Comparison of ENCODE assay signal across 8 mouse cellular contexts in the genomic region with DNA sequence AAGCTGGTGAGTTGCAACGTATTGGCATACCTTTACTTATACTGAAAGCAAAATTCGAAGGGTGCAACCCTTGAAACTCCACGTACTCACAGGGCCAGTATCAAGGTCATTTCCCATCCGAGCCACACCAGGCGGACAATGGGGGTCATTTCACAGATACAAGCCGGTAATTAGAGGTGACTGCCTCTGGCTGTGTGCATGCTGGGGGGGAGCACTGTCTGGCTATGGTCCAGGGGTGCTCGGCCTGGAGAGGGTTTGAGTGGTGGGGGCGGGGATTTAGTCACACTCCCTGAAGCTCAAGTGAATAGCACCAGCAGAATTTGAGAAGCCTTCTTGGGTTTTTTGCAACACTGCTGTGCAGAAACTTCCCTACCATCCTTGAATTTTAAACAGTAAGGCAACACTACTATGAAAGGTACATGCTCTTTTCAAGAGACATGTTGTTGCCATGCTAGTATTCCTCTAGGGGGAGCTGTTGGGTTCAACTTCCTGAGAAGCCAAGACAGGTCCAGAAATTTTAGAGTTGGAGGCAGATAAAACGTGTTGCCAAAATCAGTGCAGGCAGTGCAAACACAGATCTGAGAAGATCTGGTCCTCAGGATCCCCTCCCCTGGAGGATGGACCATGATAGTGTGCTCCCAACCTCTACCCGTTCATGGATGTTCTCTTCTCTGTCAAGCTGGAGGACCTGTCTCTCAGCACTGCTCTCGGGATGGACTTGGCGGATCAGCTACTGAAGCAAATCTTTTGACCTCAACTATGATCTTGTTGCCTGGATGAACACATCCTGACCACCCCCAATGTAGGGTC.
DNase-seq lines count a peak whose midpoint lies in the region; ATAC-seq and TF ChIP-seq lines count a peak whose summit lies in the region.

No protein-coding gene starts in this region.

- H3K4me2 ChIP-seq in heart, embryonic 15.5 days: peak overlapping the region; percentile 28; the same call in 1 of the 2 replicates
- no peak overlapping the region for H3K4me2 ChIP-seq in heart, embryonic 11.5 days
- H3K4me2 ChIP-seq in stomach, embryonic 16.5 days (ENCODE audit: low read depth, low read length): peak overlapping the region; percentile 35; the same call in 1 of the 2 replicates

- H3K79me2 ChIP-seq in MEL (ENCODE audit: control insufficient read depth, insufficient read depth, low read length, poor library complexity): no peaks in the 10 kb centered on the region

- DNase-seq in MEL (ENCODE audit: low read depth, low spot score) (peak; percentile 6), adipocyte (ENCODE audit: low spot score) (no peak)
- peak; percentile 11 for DNase-seq in embryo, embryonic 11.5 days (ENCODE audit: low read depth, low spot score)
- DNase-seq in kidney, postnatal 10 days: peak; percentile 48
- DNase-seq in natural killer cell, adult 2 months (ENCODE audit: low spot score in 2 of 2): no peak

- no peak for ATAC-seq in heart, embryonic 15.5 days (replicated peaks; ENCODE audit: insufficient number of reproducible peaks, insufficient read depth, low FRiP score, low read depth)
- no peak for ATAC-seq in heart, embryonic 11.5 days (replicated peaks; ENCODE audit: insufficient number of reproducible peaks, low FRiP score, low TSS enrichment)
- no peak; the same call in 1 of the 2 replicates for ATAC-seq in stomach, embryonic 16.5 days (ENCODE audit: insufficient read depth, low FRiP score)

- H3K4me3 ChIP-seq in heart, embryonic 15.5 days: no peak overlapping the region
- no peak overlapping the region for H3K4me3 ChIP-seq in heart, embryonic 11.5 days (ENCODE audit: low read depth, low read length)
- H3K4me3 ChIP-seq in MEL (ENCODE audit: control insufficient read depth in 1 of 2, insufficient read depth in 1 of 2, low read depth in 2 of 2, low read length in 2 of 2): no peak overlapping the region
- H3K4me3 ChIP-seq in stomach, embryonic 16.5 days (replicated peaks; ENCODE audit: low read length): no peak overlapping the region

- 0 out of 2 replicates have a peak, but pooled peaks cover 3% of the 10 kb centered on the region for H3K4me1 ChIP-seq in heart, embryonic 15.5 days (replicated peaks)
- no peaks in the 10 kb centered on the region for H3K4me1 ChIP-seq in heart, embryonic 11.5 days (ENCODE audit: control insufficient read depth, insufficient read depth, low read length)
- H3K4me1 ChIP-seq in MEL (ENCODE audit: control insufficient read depth in 1 of 2, insufficient read depth in 2 of 2, low read length in 2 of 2): no peaks in the 10 kb centered on the region
- no peaks in the 10 kb centered on the region; the same call in 1 of the 2 replicates for H3K4me1 ChIP-seq in stomach, embryonic 16.5 days (ENCODE audit: control insufficient read depth, insufficient read depth, low read length)

- H3K9ac ChIP-seq in heart, embryonic 15.5 days: no peak overlapping the region
- no peak overlapping the region for H3K9ac ChIP-seq in heart, embryonic 11.5 days (ENCODE audit: low read depth, low read length)
- no peak overlapping the region for H3K9ac ChIP-seq in MEL (ENCODE audit: control insufficient read depth, low read depth, low read length, poor library complexity, severe bottlenecking)
- H3K9ac ChIP-seq in stomach, embryonic 16.5 days (ENCODE audit: low read length): 0 out of 2 replicates have a peak overlapping the region, but pooled peaks have one; percentile 16

- no peak for TF ChIP-seq EP300 in MEL (IDR thresholded peaks at IDR 0.05; ENCODE audit: low read depth in 1 of 2, low read length in 2 of 2)

- no peak for TF ChIP-seq POLR2A in MEL (IDR thresholded peaks at IDR 0.05; ENCODE audit: control insufficient read depth in 1 of 2, insufficient read depth in 1 of 2, low read depth in 1 of 2, low read length in 2 of 2, poor library complexity in 1 of 2)

- H3K27me3 ChIP-seq in heart, embryonic 15.5 days: no peaks in the 10 kb centered on the region
- no peaks in the 10 kb centered on the region for H3K27me3 ChIP-seq in heart, embryonic 11.5 days (ENCODE audit: control insufficient read depth, insufficient read depth, low read length)
- H3K27me3 ChIP-seq in MEL (ENCODE audit: control insufficient read depth in 1 of 2, insufficient read depth in 2 of 2, low read length in 2 of 2): no peaks in the 10 kb centered on the region
- no peaks in the 10 kb centered on the region for H3K27me3 ChIP-seq in stomach, embryonic 16.5 days (ENCODE audit: control insufficient read depth, insufficient read depth, low read length)

- H3K36me3 ChIP-seq in heart, embryonic 15.5 days: no peaks in the 10 kb centered on the region
- H3K36me3 ChIP-seq in heart, embryonic 11.5 days (ENCODE audit: control insufficient read depth, insufficient read depth, low read length): no peaks in the 10 kb centered on the region
- no peaks in the 10 kb centered on the region for H3K36me3 ChIP-seq in MEL (ENCODE audit: control insufficient read depth in 1 of 2, insufficient read depth in 2 of 2, low read length in 2 of 2)
- H3K36me3 ChIP-seq in stomach, embryonic 16.5 days (ENCODE audit: control insufficient read depth, insufficient read depth, low read length): no peaks in the 10 kb centered on the region

- no peaks in the 10 kb centered on the region for H3K9me3 ChIP-seq in heart, embryonic 15.5 days (replicated peaks)
- H3K9me3 ChIP-seq in heart, embryonic 11.5 days (replicated peaks; ENCODE audit: control insufficient read depth, low read length): no peaks in the 10 kb centered on the region
- no peaks in the 10 kb centered on the region for H3K9me3 ChIP-seq in MEL (replicated peaks; ENCODE audit: insufficient read depth, low read length)
- no peaks in the 10 kb centered on the region for H3K9me3 ChIP-seq in stomach, embryonic 16.5 days (replicated peaks; ENCODE audit: control insufficient read depth, low read length)

- WGBS in heart, embryonic 15.5 days: 65% methylated on average over 12 of the region's 12 CpGs
- WGBS in heart, embryonic 11.5 days (ENCODE audit: insufficient replicate concordance): 68% methylated on average over 12 of the region's 12 CpGs
- WGBS in stomach, embryonic 16.5 days: 53% methylated on average over 12 of the region's 12 CpGs

- H3K27ac ChIP-seq in heart, embryonic 15.5 days: no peak overlapping the region
- H3K27ac ChIP-seq in heart, embryonic 11.5 days (ENCODE audit: low read depth, low read length): no peak overlapping the region
- no peak overlapping the region for H3K27ac ChIP-seq in MEL (ENCODE audit: control insufficient read depth, low read depth, low read length)
- H3K27ac ChIP-seq in stomach, embryonic 16.5 days (ENCODE audit: low read length): no peak overlapping the region

- TF ChIP-seq CTCF in MEL (IDR thresholded peaks at IDR 0.05 in 2 of 3, conservative IDR thresholded peaks at IDR 0.05 in 1 of 3; ENCODE audit: control insufficient read depth in 1 of 3, insufficient read depth in 1 of 3, low read depth in 2 of 3, low read length in 3 of 3, poor library complexity in 1 of 3, severe bottlenecking in 1 of 3): peak in 1 of 3 experiments; percentile 9; a peak in 1 of 6 replicates

- TF ChIP-seq RAD21 in MEL (IDR thresholded peaks at IDR 0.05; ENCODE audit: low read depth, low read length): no peak

TF ChIP-seq in MEL, 35 proteins besides CTCF, POLR2A, EP300 and RAD21:
- TF ChIP-seq JUND (IDR thresholded peaks at IDR 0.05; ENCODE audit: low read depth, low read length) (no peak), RCOR1 (IDR thresholded peaks at IDR 0.05; ENCODE audit: low read depth, low read length) (no peak), E2F4 (IDR thresholded peaks at IDR 0.05; ENCODE audit: borderline replicate concordance, low read depth, low read length) (no peak), CHD2 (IDR thresholded peaks at IDR 0.05; ENCODE audit: low read length) (no peak), TCF12 (IDR thresholded peaks at IDR 0.05; ENCODE audit: low read depth, low read length) (no peak), SIN3A (IDR thresholded peaks at IDR 0.05; ENCODE audit: low read length) (no peak), HCFC1 (IDR thresholded peaks at IDR 0.05; ENCODE audit: low read depth, low read length) (no peak), SMC3 (IDR thresholded peaks at IDR 0.05; ENCODE audit: low read depth, low read length) (no peak), USF1 (IDR thresholded peaks at IDR 0.05; ENCODE audit: low read depth, low read length) (no peak), MAZ (IDR thresholded peaks at IDR 0.05; ENCODE audit: low read depth, low read length) (no peak), MAFK (IDR thresholded peaks at IDR 0.05; ENCODE audit: borderline replicate concordance, low read depth, low read length) (no peak), ZC3H11A (IDR thresholded peaks at IDR 0.05; ENCODE audit: low read depth, low read length) (no peak), KAT2A (conservative IDR thresholded peaks at IDR 0.05; ENCODE audit: low read depth, low read length) (no peak), MAX (IDR thresholded peaks at IDR 0.05; ENCODE audit: low read length) (no peak), ZKSCAN1 (IDR thresholded peaks at IDR 0.05; ENCODE audit: low read depth, low read length) (no peak), ETS1 (IDR thresholded peaks at IDR 0.05; ENCODE audit: low read depth, low read length) (no peak), POLR2AphosphoS2 (IDR thresholded peaks at IDR 0.05; ENCODE audit: low read length) (no peak)

Comparison
In these comparisons a context has a peak if more than half of its experiments do, and no peak if none do; other contexts are left out.
1. DNase-seq: peak in MEL (single experiment), embryo, embryonic 11.5 days (single experiment) and kidney, postnatal 10 days (single experiment); none in natural killer cell, adult 2 months (0 of 2) and adipocyte (single experiment).